Mouse (Mus musculus): Measurements from ENCODE around the gene Tcl1b2.

DNA sequence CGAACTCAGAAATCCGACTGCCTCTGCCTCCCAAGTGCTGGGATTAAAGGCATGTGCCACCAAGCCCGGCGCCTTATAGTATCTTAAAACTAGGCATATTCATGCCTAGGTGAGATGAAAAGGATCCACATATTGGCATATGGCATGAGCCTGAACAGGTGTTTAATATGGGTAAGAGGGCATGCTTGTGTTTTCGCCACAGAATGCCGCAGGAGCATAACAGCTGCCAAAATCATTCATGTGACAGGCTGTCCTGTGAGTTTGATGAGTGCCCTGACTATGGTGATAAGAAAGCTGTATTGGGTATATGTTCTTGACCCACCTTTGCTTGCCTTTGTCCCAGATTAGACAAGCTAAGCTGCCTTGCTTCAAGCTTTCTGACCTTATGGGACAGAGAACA is 20.5 kb upstream of the Tcl1b2 start:
- TF ChIP-seq CTCF (IDR thresholded peaks at IDR 0.05; ENCODE audit: low read depth), result no peak
- TF ChIP-seq EP300 (optimal IDR thresholded peaks at IDR 0.05), result no peak

Measured in stomach, postnatal 0 days (tissue).